Mouse (Mus musculus) CH12.LX (cell line): ENCODE data around the gene Dynlt1b.
"Not testable (repeated sequence)": the region's sequence is repeated elsewhere in the genome, so short reads cannot be mapped to it uniquely, and the experiment has no call there.

Source experiments
- CTCF ChIP-seq, 2 experiments: IDR thresholded peaks in 1 of 2; conservative IDR thresholded peaks in 1 of 2; 2 replicates each; pipeline ENCODE4 v1.5.1; 2011 to 2012; ENCODE audit warnings: low read depth in 2 of 2, low read length in 2 of 2, improper control_type of control experiment in 1 of 2, inconsistent platforms in 1 of 2, mild to moderate bottlenecking in 1 of 2, moderate library complexity in 1 of 2
- EP300 ChIP-seq: IDR thresholded peaks from 2 replicates; pipeline ENCODE4 v1.6.1; 2011; ENCODE audit warnings: low read length, improper control_type of control experiment
- POLR2A ChIP-seq: IDR thresholded peaks from 2 replicates; pipeline ENCODE4 v1.6.1; 2011; ENCODE audit warnings: low read depth, mild to moderate bottlenecking, improper control_type of control experiment, low read length
- POLR2AphosphoS2 ChIP-seq: IDR thresholded peaks from 2 replicates; pipeline ENCODE4 v1.6.1; 2011; ENCODE audit warnings: low read depth, low read length, improper control_type of control experiment
- SMC3 ChIP-seq: IDR thresholded peaks from 2 replicates; pipeline ENCODE4 v1.6.1; 2011; ENCODE audit warnings: low read depth, low read length, improper control_type of control experiment

DNA sequence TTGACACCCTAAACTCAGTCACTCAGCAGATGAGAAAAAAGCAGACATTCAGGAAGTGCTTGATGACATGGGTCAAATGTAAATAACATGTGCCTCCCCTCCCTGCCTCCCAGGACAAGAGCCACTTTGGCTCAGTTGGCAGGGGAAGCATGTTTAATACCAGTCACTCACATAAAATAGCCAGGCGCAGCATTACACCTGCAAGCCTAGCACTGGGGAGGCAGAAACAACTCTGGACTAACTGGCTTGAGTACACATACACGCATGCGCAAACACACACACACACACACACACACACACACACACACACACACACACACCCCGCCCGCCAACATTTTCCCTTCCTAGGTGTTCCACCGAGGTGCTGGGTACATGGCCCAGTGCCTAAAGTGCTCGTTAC is 40.8 kb downstream of the Dynlt1b start:
- TF ChIP-seq POLR2A; POLR2AphosphoS2; CTCF (conservative IDR thresholded peaks at IDR 0.05 in 1 of 2, IDR thresholded peaks at IDR 0.05 in 1 of 2; ENCODE audit: low read depth in 2 of 2, low read length in 2 of 2); SMC3; EP300: not testable (repeated sequence)
